Mouse (Mus musculus) thymus, postnatal 14 days (tissue): ENCODE data around the gene Abhd12.
A peak's percentile ranks its signal among the peaks of the same experiment; 100 is the strongest.

Experiments
- DNase-seq: peaks from one replicate; pipeline ENCODE4 v3.0.0; 2021

Abhd12 gene

DNA sequence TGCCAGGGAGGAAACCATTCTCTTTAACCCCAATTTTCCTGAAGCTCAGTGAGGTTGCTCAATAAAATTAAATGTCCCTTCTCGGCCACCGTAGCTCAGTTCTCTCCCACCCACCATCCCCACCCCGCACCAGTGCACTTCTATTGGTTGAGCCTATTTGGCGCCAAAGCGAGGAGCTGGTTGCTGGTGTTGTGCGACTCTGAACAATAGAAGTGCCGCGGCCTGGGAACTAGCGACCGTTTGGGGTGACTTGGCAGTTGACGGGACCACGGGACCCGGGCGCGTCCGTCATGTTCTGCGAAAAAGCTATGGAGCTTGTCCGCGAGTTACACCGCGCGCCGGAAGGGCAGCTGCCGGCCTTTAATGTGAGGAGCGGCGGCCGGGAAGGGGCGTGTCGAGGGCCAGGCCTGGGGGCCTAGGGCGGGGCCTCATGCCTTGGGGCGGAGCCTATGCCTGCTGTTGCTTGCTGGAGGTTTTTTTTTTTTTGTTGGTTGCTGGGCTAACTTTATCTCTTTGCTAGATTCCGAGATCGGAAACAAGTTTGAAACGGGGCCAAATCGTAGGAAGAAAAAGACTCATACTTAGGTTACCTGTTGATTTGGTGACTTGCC lies 5.0 kb upstream of the Abhd12 start:
- DNase-seq, result peak; percentile 97

DNA sequence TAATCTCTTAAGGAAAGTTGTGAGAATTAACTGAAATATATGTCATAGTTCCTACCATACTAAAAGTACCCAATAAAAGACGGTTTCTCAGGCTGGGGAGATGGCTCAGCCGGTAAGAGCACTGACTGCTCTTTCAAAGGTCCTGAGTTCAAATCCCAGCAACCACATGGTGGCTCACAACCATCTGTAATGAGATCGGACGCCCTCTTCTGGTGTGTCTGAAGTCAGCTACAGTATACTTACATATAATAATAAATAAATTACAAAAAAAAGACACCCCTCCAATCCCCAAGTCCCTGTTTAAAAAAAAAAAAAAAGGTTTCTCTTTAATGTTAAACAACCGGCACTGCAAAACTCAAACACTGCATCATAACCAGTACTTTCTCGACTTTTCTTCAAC lies 4.3 kb upstream of the Abhd12 start:
- peak; percentile 4 for DNase-seq

DNA sequence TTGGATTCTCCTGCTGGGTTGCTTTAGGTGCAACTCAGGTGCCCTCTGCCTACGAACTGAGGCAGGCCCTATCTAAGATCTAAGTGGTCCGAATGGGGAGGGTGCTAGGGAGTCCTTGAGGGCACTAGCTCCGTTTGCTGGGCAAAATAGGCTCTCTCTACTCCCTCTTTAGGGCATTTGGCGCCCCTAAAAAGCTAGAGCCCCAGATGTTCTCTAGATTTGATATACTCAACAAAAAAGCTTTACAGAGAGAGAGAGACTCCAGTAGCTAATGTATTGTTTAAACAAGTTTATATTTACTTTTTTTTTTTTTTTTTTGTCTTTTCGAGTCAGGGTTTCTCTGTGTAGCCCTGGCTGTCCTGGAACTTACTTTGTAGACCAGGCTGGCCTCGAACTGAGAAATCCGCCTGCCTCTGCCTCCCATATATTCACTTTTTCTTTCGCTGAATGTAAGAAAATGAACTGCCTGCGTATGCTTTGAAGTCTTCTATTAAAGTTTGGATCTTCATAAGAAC lies 452 bp upstream of the Abhd12 start, which contains the start of gene Gins1:
Gene Gins1 (plus strand): TSS at position 465 of the 515 bp plus-strand sequence.
- no peak for DNase-seq

DNA sequence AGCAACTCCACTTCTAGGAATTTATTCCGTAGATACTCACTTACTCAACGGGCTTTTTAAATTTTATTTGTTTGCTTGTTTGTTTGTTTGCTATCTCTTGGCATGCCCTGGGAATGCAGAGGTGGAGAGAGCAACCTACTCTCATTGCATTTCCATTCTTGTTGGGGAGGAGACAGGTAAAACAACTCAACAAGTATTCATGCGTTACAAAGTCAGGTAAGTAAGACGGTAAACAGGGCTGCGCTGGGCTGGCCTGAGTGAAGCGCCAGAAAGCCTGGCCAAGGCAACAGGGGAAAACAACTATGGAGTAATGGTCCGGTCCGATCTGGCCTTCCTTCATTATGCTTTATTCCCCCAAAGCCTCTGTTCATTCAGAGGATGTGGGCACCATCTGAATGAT lies 2.2 kb downstream of the Abhd12 start:
- DNase-seq, result no peak

DNA sequence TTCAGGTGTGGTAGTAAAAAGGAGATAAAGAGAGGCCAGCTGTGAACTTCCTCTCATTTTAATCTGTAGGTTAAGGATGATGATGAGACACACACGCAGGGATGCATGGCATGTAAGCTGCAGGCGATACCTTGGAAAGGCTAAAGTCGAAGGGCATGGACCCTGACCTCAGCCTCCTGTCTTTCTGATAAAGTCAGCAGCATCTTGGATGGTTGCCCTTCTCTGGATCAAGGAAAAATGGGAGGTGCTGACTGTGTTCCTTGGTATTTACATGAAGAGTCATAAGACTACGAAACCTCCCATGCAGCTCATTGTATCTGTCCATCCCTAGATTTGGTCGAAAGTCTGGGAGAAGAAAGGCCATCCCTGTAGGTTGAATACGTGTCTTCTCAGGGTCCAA lies 4.2 kb downstream of the Abhd12 start:
- no peak for DNase-seq

DNA sequence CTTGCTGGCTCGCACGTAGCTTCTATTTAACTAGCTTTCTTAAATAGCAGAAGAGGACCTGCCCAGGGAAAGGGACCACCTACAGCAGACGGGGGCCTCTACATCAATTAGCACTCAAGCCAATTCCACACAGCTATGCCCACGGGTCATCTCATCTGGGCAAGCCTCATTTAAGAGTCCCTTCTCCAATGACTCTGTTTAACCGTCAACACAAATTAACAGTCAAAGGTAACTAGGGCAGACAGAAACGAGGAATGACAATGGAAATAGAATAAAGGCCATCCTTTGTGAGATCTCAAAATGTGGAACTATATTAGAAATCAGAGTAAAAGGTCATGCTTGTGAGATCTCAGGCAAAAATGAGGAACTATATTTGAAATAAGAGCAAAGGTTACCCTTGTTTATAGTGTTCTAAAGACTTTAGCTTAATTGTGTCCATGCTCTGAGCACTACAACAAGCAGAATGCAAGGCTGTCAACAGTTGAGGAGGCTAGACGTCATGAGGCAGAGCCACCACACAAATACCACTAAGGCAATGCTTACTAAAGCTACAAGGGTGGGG lies 8.8 kb downstream of the Abhd12 start:
- DNase-seq, result no peak

DNA sequence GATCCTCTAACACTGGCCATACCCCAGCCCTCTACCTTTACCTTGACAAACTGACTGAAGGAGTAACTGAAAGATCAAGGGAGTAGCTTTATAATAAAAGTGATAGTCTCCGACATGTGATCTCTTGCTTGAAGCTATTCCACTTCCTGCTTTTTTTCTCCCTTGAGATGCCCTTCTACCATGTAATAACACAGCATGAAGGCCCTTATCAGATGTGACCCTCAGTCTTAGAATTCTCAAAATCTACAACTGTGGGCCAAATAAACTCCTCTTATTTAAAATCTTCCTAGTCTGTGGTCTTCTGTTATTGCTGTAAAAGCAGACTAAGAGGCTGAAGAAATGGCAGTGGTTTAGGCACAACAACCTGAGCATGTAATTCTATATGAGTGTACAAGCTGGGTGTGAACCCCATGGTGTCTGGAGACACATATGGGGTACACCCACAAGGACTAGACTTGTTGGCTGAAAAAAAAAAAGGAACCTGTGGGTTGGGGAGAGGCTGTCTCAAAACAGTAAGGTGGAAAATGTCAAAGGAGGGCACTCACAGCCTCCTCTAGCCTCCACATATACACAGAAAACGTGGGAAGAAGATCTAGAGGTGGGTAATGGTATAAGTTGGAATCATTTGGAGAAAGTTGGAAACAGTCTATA lies 9.8 kb downstream of the Abhd12 start:
- no peak for DNase-seq

DNA sequence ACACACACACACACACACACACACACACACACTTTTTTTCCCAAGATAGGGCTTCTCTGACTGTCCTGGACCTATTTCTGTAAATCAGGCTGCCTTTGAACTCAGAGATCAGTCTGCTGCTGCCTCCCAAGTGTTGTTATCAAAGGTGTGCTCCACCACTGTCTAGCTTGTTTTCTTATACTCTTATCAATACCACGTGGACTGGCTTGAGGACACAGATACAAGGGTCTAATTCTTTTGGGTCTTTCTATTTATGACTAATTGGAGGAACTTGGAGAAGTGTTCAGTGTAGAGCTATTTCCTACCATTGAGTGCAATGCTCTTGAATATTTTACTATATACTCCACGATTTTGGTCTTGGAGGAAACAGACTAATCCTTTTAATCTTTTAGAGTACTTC lies 17.2 kb downstream of the Abhd12 start:
- no peak for DNase-seq

DNA sequence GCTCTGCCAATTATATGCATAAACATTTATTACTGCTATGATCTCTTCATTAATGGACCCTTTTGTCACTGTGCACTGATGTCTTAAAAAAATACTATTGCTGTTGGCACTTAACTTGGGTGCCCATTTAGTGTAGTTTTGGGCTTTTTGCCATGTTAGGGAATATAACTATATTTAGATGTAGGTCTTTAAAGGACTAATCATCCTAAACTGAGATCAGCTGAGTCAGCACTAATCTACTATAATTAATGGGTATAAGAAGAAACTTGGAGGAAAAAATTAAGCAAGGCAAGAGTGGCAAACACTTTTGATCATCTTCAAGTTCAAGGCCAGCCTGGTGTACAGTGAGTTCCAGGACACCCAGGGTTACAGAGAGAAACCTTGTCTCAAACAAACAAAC lies 18.2 kb downstream of the Abhd12 start:
- DNase-seq, result no peak

DNA sequence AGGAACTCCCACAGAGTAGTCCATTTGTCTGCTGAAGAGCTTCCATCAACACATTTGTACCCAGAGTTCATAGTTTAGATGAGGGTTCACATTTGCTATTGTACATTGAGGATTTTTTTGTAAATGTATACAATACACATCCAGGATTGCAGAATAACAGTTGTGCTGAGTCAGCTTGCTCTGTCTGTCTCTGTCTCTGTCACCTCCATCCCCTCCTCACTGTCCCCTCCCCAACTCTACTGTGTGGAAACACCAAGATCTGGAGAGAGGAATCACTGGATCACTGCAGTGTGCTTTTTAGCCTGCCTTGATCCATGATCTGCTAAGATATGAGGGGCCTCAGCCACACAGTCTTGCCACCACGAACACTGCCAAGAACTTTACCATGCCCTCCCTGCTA lies 18.7 kb downstream of the Abhd12 start:
- no peak for DNase-seq

DNA sequence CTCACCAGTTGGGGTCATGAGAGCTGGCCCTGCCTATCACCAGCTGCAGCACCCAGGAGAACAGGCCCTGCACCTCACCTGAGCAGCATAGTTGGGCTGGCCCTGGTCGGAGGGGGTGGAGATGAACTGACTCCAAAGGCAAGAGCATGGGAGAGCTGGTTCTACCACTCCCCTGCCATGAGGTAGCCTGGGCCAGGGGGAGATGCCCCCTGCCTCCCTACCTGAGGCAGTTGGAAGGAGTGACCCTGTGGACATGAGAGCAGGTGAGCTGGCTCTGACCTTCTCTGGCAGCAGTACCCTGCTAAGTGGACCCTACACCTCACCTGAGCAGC lies 19.8 kb downstream of the Abhd12 start:
- no peak for DNase-seq

DNA sequence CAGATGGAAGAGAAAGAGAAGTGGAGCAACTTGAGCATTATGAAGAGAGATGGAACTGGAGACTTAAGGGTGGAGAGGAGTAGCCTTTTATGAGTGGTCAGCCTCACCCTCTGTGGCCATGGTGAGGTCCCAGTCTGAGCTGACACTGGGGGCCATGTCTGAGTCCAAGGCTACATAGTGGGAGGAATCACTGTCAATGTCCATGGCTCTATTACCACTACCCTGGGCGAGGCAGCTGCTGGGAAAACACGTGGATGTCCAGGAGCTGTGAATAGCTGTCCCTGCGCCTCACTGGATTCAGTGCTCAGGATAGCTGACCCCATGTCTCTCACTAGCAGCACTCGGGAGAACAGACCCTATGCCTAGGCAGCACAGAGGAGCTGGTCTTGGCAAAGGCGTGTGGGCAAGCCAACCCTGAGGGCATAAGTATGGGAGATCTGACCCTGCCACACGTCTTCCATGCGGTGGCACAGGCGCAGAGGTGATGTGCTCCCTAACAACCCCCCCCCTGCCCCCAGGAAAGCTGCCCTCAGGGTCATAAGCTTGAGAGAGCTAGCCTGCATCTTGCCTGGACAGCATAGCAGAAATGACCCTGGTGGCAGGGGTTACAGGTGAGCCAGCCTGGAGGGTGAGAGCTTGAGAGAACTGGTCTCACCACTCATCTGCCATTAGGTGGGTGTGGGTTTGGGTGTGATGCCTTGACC lies 20.3 kb downstream of the Abhd12 start:
- DNase-seq, result no peak

DNA sequence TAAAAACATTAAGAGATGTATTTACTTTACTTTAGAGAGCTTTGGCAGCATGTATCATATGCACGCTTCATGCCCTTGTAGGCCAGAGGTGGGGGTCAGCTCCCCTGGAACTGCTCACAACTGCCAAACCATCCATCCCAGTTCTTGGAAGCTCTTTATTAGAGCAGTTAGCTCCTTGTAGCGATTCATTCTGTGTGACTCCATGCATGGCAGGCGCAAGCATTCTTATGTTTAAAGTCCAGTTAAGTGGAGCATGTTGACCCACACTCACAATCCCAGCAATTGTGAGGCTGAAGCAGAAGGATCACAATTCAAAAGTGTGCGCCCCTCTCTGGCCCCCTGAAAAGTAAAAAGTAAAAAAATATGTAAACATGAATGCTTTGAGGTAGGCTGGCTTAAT lies 27.0 kb downstream of the Abhd12 start:
- DNase-seq, result no peak

DNA sequence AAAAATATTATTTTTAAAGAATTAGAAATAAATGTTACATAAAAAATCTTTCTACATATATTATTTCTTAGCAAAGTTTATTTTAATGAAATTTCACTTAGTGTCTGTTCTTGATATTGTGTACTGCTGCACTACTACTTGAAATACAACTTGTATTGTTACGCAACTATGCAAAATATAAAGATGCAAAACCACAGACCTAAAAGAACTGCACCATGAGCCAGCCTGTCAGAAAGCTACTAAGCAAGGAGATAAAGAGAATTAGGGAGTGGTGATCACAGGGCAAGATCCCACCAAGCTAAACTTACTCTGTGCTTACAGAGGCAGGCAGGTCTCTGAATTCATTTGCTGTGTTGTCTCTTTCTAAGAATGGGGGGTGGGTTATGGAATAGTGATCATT lies 29.3 kb downstream of the Abhd12 start:
- no peak for DNase-seq

DNA sequence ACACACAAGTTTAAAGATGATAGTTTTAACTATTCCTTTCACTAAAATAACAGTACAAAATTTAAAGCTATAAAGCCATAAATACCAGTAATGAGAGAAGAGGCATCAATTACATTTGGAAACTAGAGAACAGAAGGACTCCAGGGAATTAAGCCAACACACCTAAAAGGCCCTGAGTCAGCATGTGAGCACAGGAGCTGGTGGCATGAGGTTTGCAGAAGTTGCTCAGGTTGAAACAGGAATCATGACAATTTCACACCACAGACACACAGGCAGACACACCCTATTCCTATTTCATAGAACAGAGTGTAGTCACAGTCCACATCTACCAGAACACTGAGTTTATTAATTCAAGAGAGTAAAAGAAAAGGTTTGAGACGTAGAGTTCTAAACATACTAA lies 30.0 kb downstream of the Abhd12 start:
- no peak for DNase-seq

DNA sequence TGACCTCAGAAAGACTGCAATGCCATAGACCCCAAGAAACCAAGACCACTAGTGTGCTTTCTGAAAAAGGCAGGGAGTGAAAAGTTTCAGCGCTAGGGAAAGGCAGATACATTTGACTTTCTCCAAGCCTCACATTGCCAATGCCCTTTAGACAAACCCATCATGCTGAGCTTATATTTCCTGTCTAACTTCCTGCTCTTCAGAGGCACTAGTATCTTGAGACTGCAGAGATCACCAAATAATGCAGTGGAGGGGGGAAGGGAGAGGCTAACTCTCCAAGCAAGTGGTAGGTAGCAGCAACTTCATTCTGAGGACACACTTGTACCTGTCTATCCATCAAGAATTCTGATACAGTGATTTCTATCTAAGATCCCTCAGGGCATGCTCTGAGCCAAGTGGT lies 35.1 kb downstream of the Abhd12 start:
- DNase-seq, result peak; percentile 32

DNA sequence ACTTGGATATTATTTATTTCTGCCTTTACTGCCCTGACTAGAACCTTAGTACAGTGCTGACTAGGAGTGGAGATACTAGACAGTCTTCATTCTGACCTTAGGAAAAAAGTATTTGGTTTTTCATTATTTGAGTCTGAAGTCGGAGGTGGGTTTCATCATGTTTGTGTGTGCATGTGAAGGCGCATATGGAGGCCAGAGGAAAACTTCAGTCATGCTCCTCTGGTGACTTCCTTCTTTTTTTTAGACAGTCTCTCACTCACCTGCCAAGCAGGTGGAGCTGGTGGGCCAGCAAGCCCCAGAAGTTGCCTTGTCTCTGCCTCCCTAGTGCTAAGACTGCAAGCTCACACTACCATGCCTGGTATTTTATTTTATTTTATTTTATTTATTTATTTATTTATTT lies 37.5 kb downstream of the Abhd12 start:
- no peak for DNase-seq

DNA sequence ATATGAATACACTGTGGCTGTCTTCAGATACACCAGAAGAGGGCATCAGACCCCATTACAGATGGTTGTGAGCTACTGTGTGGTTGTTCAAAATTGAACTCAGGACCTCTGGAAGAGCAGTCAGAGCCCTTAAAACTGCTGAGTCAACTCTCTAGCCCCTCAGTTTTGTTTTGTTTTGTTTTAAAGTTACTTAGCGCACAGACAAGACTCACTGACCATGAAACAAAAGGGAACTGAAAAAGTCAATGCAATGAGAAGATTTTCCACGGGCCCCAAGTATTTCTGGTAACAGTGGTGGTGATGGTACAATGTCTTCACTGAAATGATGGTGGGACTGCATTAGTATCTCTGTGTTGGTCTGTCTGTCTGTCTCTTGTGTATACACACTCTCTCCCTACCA lies 43.4 kb downstream of the Abhd12 start:
- no peak for DNase-seq

DNA sequence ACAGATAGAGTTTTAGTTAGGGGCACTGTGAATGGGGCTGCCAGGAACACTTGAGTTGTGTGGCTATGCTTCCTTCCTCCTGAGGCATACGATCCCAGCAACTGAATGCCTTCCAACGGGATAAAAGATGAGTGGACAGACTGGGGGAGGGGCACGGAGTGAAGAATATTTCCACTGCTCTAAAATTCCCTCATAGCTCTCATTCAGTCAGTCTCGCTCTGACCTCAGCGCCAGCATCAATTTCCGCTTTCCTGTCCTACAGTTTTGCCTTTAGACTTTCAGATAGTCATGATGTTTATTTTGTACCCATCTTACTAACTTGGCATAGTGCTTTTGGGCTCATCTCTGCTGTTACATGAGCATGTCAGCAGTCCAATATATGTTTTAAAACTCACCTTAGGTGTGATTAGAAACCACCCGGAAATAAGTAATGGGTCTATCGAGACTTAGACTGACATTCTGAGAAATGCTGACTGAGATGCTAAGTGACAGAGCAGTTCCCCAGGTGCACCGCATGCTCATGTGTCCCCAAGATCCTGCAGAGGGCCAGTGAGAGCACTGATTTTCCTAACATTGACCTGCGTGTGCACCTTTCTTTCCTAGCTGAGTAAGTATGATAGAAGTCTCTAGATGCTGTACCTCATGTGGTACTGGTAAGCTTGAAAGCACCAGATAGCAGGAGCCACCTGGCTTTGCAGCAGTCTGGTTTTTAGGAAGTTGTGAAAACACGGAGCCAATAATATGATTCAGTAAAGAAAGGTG lies 44.7 kb downstream of the Abhd12 start:
- no peak for DNase-seq

DNA sequence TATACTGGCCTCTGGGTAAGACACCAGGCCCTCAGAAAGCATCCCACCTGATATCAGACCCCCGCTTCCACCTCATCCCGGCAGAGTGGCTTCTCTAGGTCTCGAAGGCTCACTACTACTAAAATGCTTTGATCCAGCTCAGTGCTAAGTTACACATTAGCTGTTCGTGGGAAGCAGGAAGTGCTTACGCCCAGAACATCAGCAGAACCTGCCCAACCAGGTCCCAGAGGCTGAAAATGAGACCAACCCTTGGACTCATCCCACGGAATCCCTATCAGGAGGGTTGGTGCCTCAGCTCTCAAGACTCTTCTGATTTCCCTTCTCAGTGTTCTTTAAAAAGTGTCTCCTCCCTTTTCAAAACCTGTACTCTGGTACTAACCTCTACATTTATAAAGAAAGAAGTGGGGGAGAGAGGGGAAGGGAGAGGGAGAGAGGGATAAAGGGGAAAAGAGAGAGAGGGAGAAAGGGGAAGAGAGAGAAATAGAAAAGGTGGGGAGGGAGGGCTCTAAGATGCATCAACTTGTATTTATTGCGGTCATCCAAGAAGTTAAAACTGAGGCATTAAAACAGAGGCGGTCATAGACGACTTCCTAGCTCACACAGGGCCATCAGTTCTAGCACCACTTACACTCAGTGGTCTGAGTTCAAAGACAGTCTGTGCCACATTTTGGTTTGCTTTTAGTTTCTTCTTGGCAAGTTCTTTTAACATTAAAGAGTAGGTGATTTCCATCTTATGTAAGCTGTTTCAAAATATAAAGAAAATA lies 45.6 kb downstream of the Abhd12 start:
- DNase-seq, result no peak

DNA sequence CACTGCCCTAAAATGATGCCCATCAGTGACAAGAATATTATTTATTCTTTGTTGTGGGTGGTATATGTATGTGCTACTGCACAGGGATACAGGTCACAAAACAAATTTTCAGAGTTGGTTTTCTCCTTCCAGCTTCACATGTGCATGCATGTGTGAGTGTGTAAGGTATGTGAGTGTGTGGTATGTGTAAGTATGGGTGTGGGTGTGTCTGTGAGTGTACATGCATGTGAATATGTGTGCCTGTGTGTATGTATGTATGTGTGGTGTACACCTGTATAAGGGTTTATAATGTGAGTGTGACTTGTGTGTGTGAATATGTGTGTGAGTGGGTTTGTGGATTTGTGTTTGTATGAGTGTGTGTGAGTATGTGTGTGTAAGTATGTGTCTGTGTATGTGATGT lies 49.4 kb downstream of the Abhd12 start:
- no peak for DNase-seq

DNA sequence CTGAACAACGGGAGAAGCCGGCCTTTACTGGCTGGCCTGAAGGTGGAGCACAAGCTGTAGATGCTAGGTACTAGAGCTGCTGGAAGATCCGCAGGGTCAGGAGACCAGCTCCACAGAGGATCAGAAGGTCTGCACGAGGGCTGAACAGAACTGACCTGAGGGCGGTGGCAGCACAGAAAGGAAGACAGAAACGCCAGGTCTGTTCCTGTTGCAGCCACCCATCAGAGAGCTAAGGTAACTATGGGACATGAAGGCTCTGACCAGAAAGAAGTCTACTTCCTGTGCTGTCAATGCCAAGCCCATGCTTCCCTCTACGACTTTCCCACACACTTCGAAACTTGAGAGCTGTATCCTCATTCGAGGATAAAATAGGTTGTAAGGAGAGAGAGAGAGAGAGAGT lies 53.3 kb downstream of the Abhd12 start:
- no peak for DNase-seq
